ENCODE assay signal across 28 mouse cellular contexts in genomic region chr3:135648501-135648900, GRCm38 (mm10). TPM values are rescaled to one million over a fixed set of nuclear protein-coding genes. Genes with fewer than 3 reads are reported as not detected.
DNase-seq lines count a peak whose midpoint lies in the region; ATAC-seq lines count a peak whose summit lies in the region.
"Had no signal": no experiment of that assay in that cellular context is flagged by ENCODE, and none has a peak within 500 bp of the region (broad histone marks: within the 10 kb centered on the region; RNA-seq: fewer than 3 reads in every experiment).

No protein-coding gene starts in this region.

- H3K4me3 ChIP-seq in midbrain, embryonic 11.5 days (ENCODE audit: low read depth, low read length), result no peak overlapping the region
- no peak overlapping the region for H3K4me3 ChIP-seq in midbrain, embryonic 13.5 days (replicated peaks)
- H3K4me3 ChIP-seq: embryonic facial prominence, embryonic 13.5 days; embryonic facial prominence, embryonic 15.5 days; erythroblast, embryonic 14.5 days; forebrain, embryonic 10.5 days; forebrain, embryonic 12.5 days had no signal

- H3K9me3 ChIP-seq in midbrain, embryonic 11.5 days (ENCODE audit: control insufficient read depth, low read length), result no peaks in the 10 kb centered on the region
- H3K9me3 ChIP-seq in midbrain, embryonic 13.5 days, result no peaks in the 10 kb centered on the region
- H3K9me3 ChIP-seq: embryonic facial prominence, embryonic 13.5 days; embryonic facial prominence, embryonic 15.5 days; forebrain, embryonic 10.5 days; forebrain, embryonic 12.5 days had no signal

- peak; percentile 59 for DNase-seq in heart, adult 11 months
- no peak for DNase-seq in heart, adult 9 months (ENCODE audit: low spot score in 2 of 2)
- peak; percentile 17 for DNase-seq in midbrain, embryonic 11.5 days (ENCODE audit: low spot score, missing footprints)
- peak; percentile 43 for DNase-seq in ZHBTc4 (ENCODE audit: low read depth, low spot score)
- DNase-seq in kidney, adult 8-10 months, result no peak
- no peak for DNase-seq in cerebellum, postnatal 14 days
- DNase-seq: adrenal gland, adult 8-10 months; adrenal gland, postnatal 14 days; adrenal gland, postnatal 36 days; B cell, adult 2 months; cerebellum, adult 11-12 months; cerebellum, adult 2 months; cerebellum, adult 9-10 months; cerebellum, postnatal 10 days; cerebellum, postnatal 36 days; embryo, embryonic 11 days had no signal

- no peaks in the 10 kb centered on the region for H3K36me3 ChIP-seq in midbrain, embryonic 11.5 days (ENCODE audit: control insufficient read depth, insufficient read depth, low read length)
- H3K36me3 ChIP-seq in midbrain, embryonic 13.5 days, result peaks cover 14% of the 10 kb centered on the region

- no peak overlapping the region for H3K27ac ChIP-seq in midbrain, embryonic 11.5 days (ENCODE audit: low read depth, low read length)
- H3K27ac ChIP-seq in midbrain, embryonic 13.5 days, result no peak overlapping the region
- H3K27ac ChIP-seq: embryonic facial prominence, embryonic 13.5 days; embryonic facial prominence, embryonic 15.5 days; forebrain, embryonic 10.5 days; forebrain, embryonic 12.5 days had no signal

- no peak for ATAC-seq in midbrain, embryonic 11.5 days (ENCODE audit: low FRiP score)
- no peak for ATAC-seq in midbrain, embryonic 13.5 days
- ATAC-seq: activated CD4-positive, CD25-positive, alpha-beta regulatory T cell, adult 4 months; CD4-positive, CD25-positive, alpha-beta regulatory T cell, adult 4 months; forebrain, embryonic 14.5 days; forebrain, embryonic 16.5 days; Patski had no signal

- no peaks in the 10 kb centered on the region for H3K4me1 ChIP-seq in midbrain, embryonic 11.5 days (ENCODE audit: control insufficient read depth, insufficient read depth, low read length)
- 0 out of 2 replicates have a peak, but pooled peaks cover 5% of the 10 kb centered on the region for H3K4me1 ChIP-seq in midbrain, embryonic 13.5 days (replicated peaks)
- H3K4me1 ChIP-seq: forebrain, embryonic 10.5 days; forebrain, embryonic 12.5 days had no signal

- H3K27me3 ChIP-seq in midbrain, embryonic 11.5 days (ENCODE audit: control insufficient read depth, insufficient read depth, low read length), result no peaks in the 10 kb centered on the region
- H3K27me3 ChIP-seq in midbrain, embryonic 13.5 days, result no peaks in the 10 kb centered on the region
- H3K27me3 ChIP-seq: CH12.LX; embryonic facial prominence, embryonic 13.5 days; embryonic facial prominence, embryonic 15.5 days; forebrain, embryonic 12.5 days; Patski had no signal

- H3K4me2 ChIP-seq in midbrain, embryonic 11.5 days, result no peak overlapping the region
- H3K4me2 ChIP-seq in midbrain, embryonic 13.5 days (replicated peaks), result no peak overlapping the region
- H3K4me2 ChIP-seq: embryonic facial prominence, embryonic 13.5 days; embryonic facial prominence, embryonic 15.5 days; forebrain, embryonic 12.5 days had no signal

- 92% methylated on average over 8 of the region's 8 CpGs for WGBS in midbrain, embryonic 11.5 days
- 89% methylated on average over 8 of the region's 8 CpGs for WGBS in midbrain, embryonic 13.5 days

- H3K9ac ChIP-seq in midbrain, embryonic 11.5 days (ENCODE audit: low read length), result no peak overlapping the region
- no peak overlapping the region for H3K9ac ChIP-seq in midbrain, embryonic 13.5 days (replicated peaks)
- H3K9ac ChIP-seq: embryonic facial prominence, embryonic 13.5 days; embryonic facial prominence, embryonic 15.5 days; forebrain, embryonic 12.5 days had no signal

RNA-seq across cellular contexts. Expression of gene Nfkb1, which starts 42.8 kb away (rescaled TPM):
- 10.5 and 10.8 TPM in 2 replicates for polyA plus RNA-seq in midbrain, embryonic 11.5 days (2014; fragmentation: Nextera tagmentation; extraction: Ambion mirVana)
- polyA plus RNA-seq in midbrain, embryonic 13.5 days (2015; fragmentation: Nextera tagmentation; extraction: Ambion mirVana), result 6.8 and 7.2 TPM in 2 replicates

Comparison
In these comparisons a context has a peak if more than half of its experiments do, and no peak if none do; other contexts are left out.
1. DNase-seq: peak in heart, adult 11 months (single experiment), midbrain, embryonic 11.5 days (single experiment) and ZHBTc4 (single experiment); none in heart, adult 9 months (0 of 2), kidney, adult 8-10 months (0 of 2) and cerebellum, postnatal 14 days (0 of 2).